Mouse (Mus musculus): ENCODE data around the gene Dnaic1. TPM values are rescaled to one million over a fixed set of nuclear protein-coding genes. Genes with fewer than 3 reads are reported as not detected.

The Dnaic1 gene
- polyA plus RNA-seq, 1 experiment from 2014 or later = 1.2 TPM

- H3K4me3 ChIP-seq (replicated peaks; ENCODE audit: low read length) = no peak overlapping the region
- H3K36me3 ChIP-seq (ENCODE audit: control insufficient read depth, insufficient read depth) = no peaks in the 10 kb centered on the region
- 27% methylated on average over 8 of the region's 8 CpGs for WGBS
- no peak overlapping the region for H3K27ac ChIP-seq (ENCODE audit: low read length)
- peaks cover 18% of the 10 kb centered on the region for H3K4me1 ChIP-seq (replicated peaks; ENCODE audit: control insufficient read depth, insufficient read depth, low read length)
- H3K9ac ChIP-seq (replicated peaks; ENCODE audit: low read depth, low read length) = 0 out of 2 replicates have a peak overlapping the region, but pooled peaks have one; percentile 7
- no peaks in the 10 kb centered on the region; the same call in 1 of the 2 replicates for H3K27me3 ChIP-seq (replicated peaks; ENCODE audit: control insufficient read depth, insufficient read depth, low read length)
- no peak overlapping the region for H3K4me2 ChIP-seq (ENCODE audit: low read length)
- ATAC-seq = peak; percentile 62
- H3K9me3 ChIP-seq (ENCODE audit: control insufficient read depth, low read length) = no peaks in the 10 kb centered on the region
Measured at GRCm38 (mm10) chr4:41604476-41605396, 35.2 kb downstream of the Dnaic1 start.

DNA sequence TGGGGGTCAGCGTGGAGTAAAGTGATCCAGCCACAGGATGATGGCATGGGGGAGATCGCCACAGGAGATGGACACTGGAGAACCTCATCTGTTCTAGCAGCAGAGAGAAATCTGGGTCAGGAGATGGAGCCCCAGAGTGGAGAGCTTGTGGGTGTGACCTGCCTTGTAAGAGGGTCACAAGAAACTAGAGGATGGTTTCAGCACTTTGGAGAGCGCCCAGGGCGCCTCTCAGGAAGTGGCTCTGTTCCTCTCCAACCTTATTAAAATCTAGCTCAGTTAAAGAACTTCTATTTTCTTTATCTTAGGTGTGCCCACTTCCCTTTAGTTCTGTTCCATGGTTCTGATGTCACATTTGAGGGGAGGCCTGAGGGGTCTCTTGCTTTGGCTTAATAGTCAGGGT lies 37.2 kb downstream of the Dnaic1 start:
- no peak overlapping the region for H3K4me2 ChIP-seq (ENCODE audit: low read length)
- H3K9me3 ChIP-seq (ENCODE audit: control insufficient read depth, low read length) = no peaks in the 10 kb centered on the region
- no peak for ATAC-seq
- no peaks in the 10 kb centered on the region for H3K36me3 ChIP-seq (ENCODE audit: control insufficient read depth, insufficient read depth)
- no peak overlapping the region for H3K27ac ChIP-seq (ENCODE audit: low read length)
- no peak overlapping the region for H3K9ac ChIP-seq (replicated peaks; ENCODE audit: low read depth, low read length)
- peaks cover 35% of the 10 kb centered on the region for H3K4me1 ChIP-seq (replicated peaks; ENCODE audit: control insufficient read depth, insufficient read depth, low read length)
- no peak overlapping the region for H3K4me3 ChIP-seq (replicated peaks; ENCODE audit: low read length)
- WGBS = 52% methylated on average over 4 of the region's 4 CpGs
- no peaks in the 10 kb centered on the region; the same call in 1 of the 2 replicates for H3K27me3 ChIP-seq (replicated peaks; ENCODE audit: control insufficient read depth, insufficient read depth, low read length)

GRCm38 (mm10) chr4:41609681-41610593 lies 40.4 kb downstream of the Dnaic1 start:
- no peak overlapping the region for H3K4me2 ChIP-seq (ENCODE audit: low read length)
- no peaks in the 10 kb centered on the region for H3K36me3 ChIP-seq (ENCODE audit: control insufficient read depth, insufficient read depth)
- H3K4me1 ChIP-seq (replicated peaks; ENCODE audit: control insufficient read depth, insufficient read depth, low read length) = peaks cover 52% of the 10 kb centered on the region
- H3K27me3 ChIP-seq (replicated peaks; ENCODE audit: control insufficient read depth, insufficient read depth, low read length) = no peaks in the 10 kb centered on the region
- no peak overlapping the region for H3K9ac ChIP-seq (replicated peaks; ENCODE audit: low read depth, low read length)
- H3K9me3 ChIP-seq (ENCODE audit: control insufficient read depth, low read length) = no peaks in the 10 kb centered on the region
- 49% methylated on average over 10 of the region's 10 CpGs for WGBS
- no peak for ATAC-seq
- H3K4me3 ChIP-seq (replicated peaks; ENCODE audit: low read length) = no peak overlapping the region
- no peak overlapping the region for H3K27ac ChIP-seq (ENCODE audit: low read length)

DNA sequence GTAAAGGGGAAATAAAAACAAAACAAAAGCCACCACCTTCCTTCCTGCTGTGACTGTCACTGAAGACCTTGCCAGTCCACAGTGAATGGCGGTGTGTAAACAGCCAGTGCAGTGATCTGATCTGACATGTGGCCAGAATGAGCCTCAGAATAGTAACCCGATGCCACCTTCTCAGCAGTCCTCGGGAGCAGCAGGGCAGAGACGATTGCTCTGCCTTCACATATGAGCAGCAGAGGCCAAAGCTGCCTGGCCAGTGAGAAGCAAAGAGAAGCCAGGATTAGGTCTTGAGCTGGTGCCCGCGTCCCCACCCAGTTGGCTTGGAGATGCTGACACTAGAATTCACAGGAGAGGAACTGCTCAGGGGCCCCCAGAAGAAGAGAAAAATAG lies 41.0 kb downstream of the Dnaic1 start:
- H3K27me3 ChIP-seq (replicated peaks; ENCODE audit: control insufficient read depth, insufficient read depth, low read length) = no peaks in the 10 kb centered on the region
- ATAC-seq = no peak
- no peak overlapping the region for H3K4me2 ChIP-seq (ENCODE audit: low read length)
- H3K9me3 ChIP-seq (ENCODE audit: control insufficient read depth, low read length) = no peaks in the 10 kb centered on the region
- H3K36me3 ChIP-seq (ENCODE audit: control insufficient read depth, insufficient read depth) = no peaks in the 10 kb centered on the region
- 0 out of 2 replicates have a peak overlapping the region, but pooled peaks have one; percentile 7 for H3K27ac ChIP-seq (ENCODE audit: low read length)
- WGBS = 33% methylated on average over 6 of the region's 6 CpGs
- H3K4me1 ChIP-seq (replicated peaks; ENCODE audit: control insufficient read depth, insufficient read depth, low read length) = peaks cover 54% of the 10 kb centered on the region
- H3K4me3 ChIP-seq (replicated peaks; ENCODE audit: low read length) = no peak overlapping the region
- no peak overlapping the region for H3K9ac ChIP-seq (replicated peaks; ENCODE audit: low read depth, low read length)

DNA sequence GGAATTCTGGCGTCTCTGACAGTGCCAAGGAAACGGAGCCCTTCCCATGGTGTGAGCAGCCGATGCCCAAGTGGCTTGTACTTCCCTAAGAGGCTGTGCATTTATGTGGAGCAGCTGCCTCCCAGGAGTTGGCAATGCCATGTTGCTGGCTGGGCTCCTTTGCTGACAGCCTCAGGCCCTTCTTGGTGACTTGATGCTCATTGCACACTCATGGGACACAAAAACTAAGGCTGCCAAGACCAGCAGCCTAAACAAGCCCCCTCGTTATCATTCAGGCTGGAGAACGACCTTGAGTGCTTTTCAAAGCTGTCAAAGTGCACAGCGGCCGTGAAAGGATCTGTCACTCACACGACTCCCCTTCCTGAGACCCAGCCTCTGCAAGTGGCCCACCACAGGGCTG lies 42.6 kb downstream of the Dnaic1 start:
- WGBS = 5% methylated on average over 8 of the region's 8 CpGs
- Histone ChIP-seq H3K9me3 (ENCODE audit: control insufficient read depth, low read length) (no peaks in the 10 kb centered on the region), H3K4me1 (replicated peaks; ENCODE audit: control insufficient read depth, insufficient read depth, low read length) (peaks cover 60% of the 10 kb centered on the region), H3K4me3 (replicated peaks; ENCODE audit: low read length) (no peak overlapping the region), H3K27me3 (replicated peaks; ENCODE audit: control insufficient read depth, insufficient read depth, low read length) (no peaks in the 10 kb centered on the region), H3K36me3 (ENCODE audit: control insufficient read depth, insufficient read depth) (no peaks in the 10 kb centered on the region), H3K4me2 (ENCODE audit: low read length) (no peak overlapping the region), H3K27ac (ENCODE audit: low read length) (peak overlapping the region; percentile 73), H3K9ac (replicated peaks; ENCODE audit: low read depth, low read length) (no peak overlapping the region)
- peak; percentile 86 for ATAC-seq

DNA sequence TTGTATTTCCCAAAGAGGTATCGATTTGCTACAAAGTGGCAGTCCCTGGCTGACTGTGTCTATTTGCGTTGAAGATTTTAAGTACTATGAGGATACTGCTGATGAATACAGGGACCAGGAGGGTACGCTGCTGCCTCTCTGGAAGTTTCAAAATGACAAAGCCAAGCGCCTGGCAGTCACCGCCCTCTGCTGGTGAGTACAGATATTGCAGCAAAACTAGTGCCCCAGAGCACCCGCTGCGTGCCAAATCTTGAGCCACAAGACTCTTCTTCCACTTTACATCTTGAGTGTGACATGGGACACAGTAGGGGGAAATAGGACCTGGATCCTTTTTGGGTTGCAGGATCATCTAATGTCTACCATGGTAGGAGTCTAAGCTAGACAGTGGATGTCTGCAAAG lies 44.6 kb downstream of the Dnaic1 start:
- WGBS = 8% methylated on average over 7 of the region's 7 CpGs
- no peak overlapping the region for H3K9ac ChIP-seq (replicated peaks; ENCODE audit: low read depth, low read length)
- no peak overlapping the region for H3K27ac ChIP-seq (ENCODE audit: low read length)
- H3K4me2 ChIP-seq (ENCODE audit: low read length) = no peak overlapping the region
- H3K27me3 ChIP-seq (replicated peaks; ENCODE audit: control insufficient read depth, insufficient read depth, low read length) = no peaks in the 10 kb centered on the region
- H3K4me3 ChIP-seq (replicated peaks; ENCODE audit: low read length) = no peak overlapping the region
- no peaks in the 10 kb centered on the region for H3K9me3 ChIP-seq (ENCODE audit: control insufficient read depth, low read length)
- no peak for ATAC-seq
- peaks cover 65% of the 10 kb centered on the region for H3K4me1 ChIP-seq (replicated peaks; ENCODE audit: control insufficient read depth, insufficient read depth, low read length)
- H3K36me3 ChIP-seq (ENCODE audit: control insufficient read depth, insufficient read depth) = no peaks in the 10 kb centered on the region

GRCm38 (mm10) chr4:41615661-41616599 lies 46.4 kb downstream of the Dnaic1 start:
- peaks cover 54% of the 10 kb centered on the region for H3K4me1 ChIP-seq (replicated peaks; ENCODE audit: control insufficient read depth, insufficient read depth, low read length)
- no peak overlapping the region for H3K4me2 ChIP-seq (ENCODE audit: low read length)
- H3K9me3 ChIP-seq (ENCODE audit: control insufficient read depth, low read length) = no peaks in the 10 kb centered on the region
- peak overlapping the region; percentile 20; the same call in 1 of the 2 replicates for H3K27ac ChIP-seq (ENCODE audit: low read length)
- no peaks in the 10 kb centered on the region for H3K36me3 ChIP-seq (ENCODE audit: control insufficient read depth, insufficient read depth)
- WGBS = 35% methylated on average over 9 of the region's 9 CpGs
- ATAC-seq = peak; percentile 63
- H3K27me3 ChIP-seq (replicated peaks; ENCODE audit: control insufficient read depth, insufficient read depth, low read length) = no peaks in the 10 kb centered on the region
- H3K4me3 ChIP-seq (replicated peaks; ENCODE audit: low read length) = no peak overlapping the region
- no peak overlapping the region; the same call in 1 of the 2 replicates for H3K9ac ChIP-seq (replicated peaks; ENCODE audit: low read depth, low read length)

GRCm38 (mm10) chr4:41618916-41619746 lies 49.6 kb downstream of the Dnaic1 start:
- WGBS = 38% methylated on average over 12 of the region's 12 CpGs
- Histone ChIP-seq H3K9ac (replicated peaks; ENCODE audit: low read depth, low read length) (no peak overlapping the region), H3K4me3 (replicated peaks; ENCODE audit: low read length) (no peak overlapping the region), H3K4me1 (replicated peaks; ENCODE audit: control insufficient read depth, insufficient read depth, low read length) (peaks cover 27% of the 10 kb centered on the region), H3K27me3 (replicated peaks; ENCODE audit: control insufficient read depth, insufficient read depth, low read length) (no peaks in the 10 kb centered on the region), H3K4me2 (ENCODE audit: low read length) (no peak overlapping the region), H3K27ac (ENCODE audit: low read length) (no peak overlapping the region), H3K36me3 (ENCODE audit: control insufficient read depth, insufficient read depth) (no peaks in the 10 kb centered on the region), H3K9me3 (ENCODE audit: control insufficient read depth, low read length) (no peaks in the 10 kb centered on the region)
- no peak for ATAC-seq
